Mouse (Mus musculus): ENCODE measurements around the gene Tnfsf9.
A peak's percentile ranks its signal among the peaks of the same experiment; 100 is the strongest.
"Not testable (repeated sequence)": the region's sequence is repeated elsewhere in the genome, so short reads cannot be mapped to it uniquely, and the experiment has no call there.

The Tnfsf9 gene

DNA sequence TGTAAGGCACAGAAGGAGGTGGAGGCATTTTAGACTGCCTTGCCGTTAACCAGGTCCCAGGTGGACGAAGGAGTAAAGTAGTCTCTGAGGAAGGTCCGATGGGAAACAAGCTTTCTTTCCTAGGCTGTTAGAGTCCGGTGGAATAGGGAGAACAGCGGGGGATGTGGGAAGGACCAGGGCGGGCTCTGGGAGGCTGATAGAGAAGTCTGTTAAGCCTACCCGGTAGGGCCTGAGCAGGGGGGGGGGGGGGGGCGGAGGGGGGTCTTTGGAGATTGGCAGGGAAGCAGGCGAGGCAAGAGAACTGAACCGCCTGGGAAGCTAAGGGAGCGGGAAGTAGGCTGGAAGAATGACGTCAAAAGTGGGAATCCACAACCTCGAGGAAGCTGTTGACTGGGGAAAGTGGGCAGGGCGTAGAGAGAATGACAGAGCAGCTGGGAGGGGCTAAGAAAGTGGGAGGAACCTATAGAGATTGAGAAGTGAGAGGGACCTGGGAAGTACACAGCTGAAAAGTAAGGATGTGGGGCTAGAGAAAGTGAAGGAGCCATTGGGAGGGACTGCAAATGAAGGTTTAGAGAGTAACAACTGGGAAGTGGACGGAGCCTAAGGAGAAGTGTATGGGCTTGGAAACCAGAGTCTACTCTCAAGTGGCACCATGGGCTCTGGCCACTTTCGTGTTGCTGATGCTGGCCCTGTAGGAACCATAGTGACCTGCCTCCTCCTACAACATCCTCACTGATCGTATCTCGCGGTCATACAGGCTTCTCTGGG is 9.1 kb upstream of the Tnfsf9 start:
- peak; percentile 42 for DNase-seq (ENCODE audit: low read depth, low spot score)

DNA sequence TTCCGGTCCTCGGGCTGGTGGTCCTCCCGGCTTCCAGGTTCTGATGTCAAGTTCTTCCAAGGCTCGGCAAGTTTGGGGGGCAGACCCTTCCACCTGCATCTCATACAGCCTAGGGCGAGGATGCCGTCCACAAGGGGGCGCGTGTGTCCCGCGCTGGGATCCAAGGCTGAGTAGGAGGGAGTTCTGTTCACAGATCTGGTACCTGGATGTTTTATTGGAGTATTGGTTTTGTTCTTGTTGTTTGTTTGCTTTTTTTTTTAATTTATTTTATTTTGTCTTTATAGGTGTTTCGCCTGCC is 8.6 kb upstream of the Tnfsf9 start:
- DNase-seq (ENCODE audit: low read depth, low spot score), result peak; percentile 83

DNA sequence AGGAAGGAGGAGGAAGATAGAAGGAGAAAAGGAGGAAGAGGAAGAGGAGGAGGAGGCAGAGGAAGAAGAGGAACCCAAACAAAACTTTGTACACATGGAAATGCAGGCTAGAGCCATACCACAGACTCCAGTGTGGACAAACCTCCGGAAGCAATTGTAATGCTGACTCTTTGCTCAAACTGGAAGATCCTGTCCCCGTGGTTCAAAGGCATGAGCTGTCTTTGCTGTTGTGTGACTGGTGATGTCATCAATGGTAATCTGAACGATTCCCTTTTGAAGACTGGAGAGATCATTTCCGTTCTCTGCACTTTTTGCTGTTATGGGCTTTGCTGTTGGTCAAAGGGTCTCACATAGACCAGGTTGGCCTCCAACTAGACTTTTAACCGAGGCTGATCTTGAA is 6.8 kb upstream of the Tnfsf9 start:
- DNase-seq (ENCODE audit: low read depth, low spot score), result no peak

DNA sequence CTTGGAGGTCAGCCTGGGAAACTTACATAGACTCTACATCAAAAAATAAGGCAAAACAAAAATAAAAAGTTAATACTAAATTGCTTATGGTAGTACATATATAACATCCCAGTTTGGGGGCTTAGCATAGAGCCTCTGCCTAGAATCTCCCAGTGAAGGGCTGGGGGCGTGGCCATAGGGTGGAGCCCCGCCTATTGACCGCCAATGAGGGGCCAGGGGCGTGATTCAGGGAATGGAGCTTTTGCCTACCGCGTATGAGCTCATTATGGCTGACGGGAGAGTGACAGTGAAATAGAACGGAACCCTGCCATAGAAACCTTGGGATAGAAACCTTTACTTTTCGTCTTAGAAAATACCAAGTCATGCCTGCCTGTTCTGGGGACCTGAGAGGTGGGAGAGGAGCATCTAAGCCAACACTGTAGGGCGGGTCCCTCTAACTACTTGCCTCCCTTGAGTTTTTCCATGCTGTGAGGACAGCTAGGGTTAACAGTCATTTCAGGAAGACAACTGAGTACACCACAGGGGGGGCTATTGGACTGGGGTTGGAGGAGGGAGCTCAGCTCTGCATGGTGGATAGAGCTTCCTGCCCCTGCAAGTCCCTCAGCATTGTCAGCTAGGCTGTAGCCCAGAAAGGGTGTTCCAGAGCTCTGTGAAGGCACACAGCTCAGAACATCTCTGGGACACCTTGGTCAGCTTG is 5.3 kb upstream of the Tnfsf9 start:
- DNase-seq (ENCODE audit: low read depth, low spot score), result peak; percentile 33

DNA sequence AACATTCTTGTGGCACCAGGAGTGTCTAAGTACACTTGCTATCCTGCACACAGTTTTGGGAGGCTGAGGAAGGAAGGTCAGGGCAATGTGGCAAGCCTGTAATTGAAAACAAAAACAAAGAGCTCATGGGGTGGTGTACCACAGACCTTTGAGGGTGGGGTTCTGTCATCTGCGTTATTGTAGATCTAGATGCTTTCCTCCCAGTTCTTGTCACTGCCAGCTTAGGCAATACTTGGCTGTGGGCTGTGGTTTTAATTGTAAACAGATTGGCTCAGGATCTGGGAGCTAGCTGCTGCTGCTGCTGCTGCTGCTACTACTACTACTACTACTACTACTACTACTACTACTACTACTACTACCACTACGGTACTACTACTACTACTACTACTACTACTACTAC is 2.8 kb upstream of the Tnfsf9 start:
- DNase-seq (ENCODE audit: low read depth, low spot score), result peak; percentile 21

DNA sequence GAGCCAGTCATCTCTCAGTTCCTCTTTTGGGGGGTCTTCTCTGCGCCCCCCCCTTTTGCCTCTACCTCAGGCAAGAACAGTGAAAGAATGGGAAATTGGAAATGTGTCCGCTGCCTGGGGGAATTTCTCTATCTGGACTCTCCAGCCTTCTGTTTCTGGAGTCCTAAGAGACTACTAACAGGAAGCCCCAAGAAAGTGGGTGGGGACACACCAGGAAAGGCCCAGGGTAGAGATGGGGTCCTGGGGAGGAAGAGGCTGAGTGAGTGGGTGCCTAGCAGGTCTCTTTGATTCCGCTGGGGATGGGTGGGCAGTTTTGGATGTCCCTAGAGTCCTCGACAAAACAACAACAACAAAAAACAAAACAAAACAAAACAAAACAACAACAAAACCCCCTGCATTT is 629 bp upstream of the Tnfsf9 start:
- no peak for DNase-seq (ENCODE audit: low read depth, low spot score)

DNA sequence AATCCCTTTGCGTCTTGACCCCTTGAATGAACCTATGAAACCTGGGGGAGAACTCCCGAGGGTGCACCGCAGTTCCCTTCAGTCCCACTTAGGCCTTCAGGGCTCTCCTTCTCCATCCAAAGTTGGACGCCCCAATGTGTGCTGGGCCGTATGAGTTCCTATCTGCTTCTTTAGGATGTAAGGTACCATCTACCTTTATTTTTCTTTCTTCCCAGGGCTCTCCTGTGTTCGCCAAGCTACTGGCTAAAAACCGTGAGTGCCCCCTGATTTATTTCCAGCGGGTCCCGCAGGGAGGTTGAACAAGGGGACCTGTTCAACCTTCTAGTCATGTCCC is 877 bp downstream of the Tnfsf9 start:
- no peak for DNase-seq (ENCODE audit: low read depth, low spot score)

DNA sequence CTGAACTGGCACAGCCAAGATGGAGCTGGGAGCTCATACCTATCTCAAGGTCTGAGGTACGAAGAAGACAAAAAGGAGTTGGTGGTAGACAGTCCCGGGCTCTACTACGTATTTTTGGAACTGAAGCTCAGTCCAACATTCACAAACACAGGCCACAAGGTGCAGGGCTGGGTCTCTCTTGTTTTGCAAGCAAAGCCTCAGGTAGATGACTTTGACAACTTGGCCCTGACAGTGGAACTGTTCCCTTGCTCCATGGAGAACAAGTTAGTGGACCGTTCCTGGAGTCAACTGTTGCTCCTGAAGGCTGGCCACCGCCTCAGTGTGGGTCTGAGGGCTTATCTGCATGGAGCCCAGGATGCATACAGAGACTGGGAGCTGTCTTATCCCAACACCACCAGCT is 1.9 kb downstream of the Tnfsf9 start:
- DNase-seq (ENCODE audit: low read depth, low spot score), result no peak

DNA sequence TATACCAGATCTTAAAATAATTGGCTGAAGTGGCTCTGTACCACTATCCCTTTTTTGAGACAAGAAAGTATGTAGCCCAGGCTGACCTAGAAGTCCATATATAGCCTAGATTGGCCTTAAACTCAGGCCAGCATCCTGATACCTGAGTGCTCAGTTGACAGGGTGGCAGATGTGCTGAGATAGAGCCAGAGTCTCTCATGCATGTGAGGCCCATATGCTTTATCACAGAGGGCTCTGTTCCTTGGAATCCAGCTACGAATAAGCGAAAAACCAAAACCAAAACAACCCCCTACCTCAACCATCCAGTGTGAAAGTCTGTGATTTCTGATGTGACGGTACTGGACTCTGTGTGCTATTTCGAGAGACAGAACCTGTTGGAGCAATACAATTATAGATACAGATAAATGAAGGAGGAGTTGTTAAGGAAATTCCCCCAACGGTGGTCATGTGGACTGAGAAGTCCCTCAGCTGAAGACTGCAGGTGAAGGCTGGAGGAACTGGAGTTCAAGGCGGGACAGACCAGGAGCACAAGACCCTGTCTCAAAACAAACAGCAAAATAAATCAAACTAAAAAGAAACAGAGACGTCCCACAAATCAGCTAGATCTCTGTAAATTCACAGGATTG is 3.0 kb downstream of the Tnfsf9 start:
- no peak for DNase-seq (ENCODE audit: low read depth, low spot score)

DNA sequence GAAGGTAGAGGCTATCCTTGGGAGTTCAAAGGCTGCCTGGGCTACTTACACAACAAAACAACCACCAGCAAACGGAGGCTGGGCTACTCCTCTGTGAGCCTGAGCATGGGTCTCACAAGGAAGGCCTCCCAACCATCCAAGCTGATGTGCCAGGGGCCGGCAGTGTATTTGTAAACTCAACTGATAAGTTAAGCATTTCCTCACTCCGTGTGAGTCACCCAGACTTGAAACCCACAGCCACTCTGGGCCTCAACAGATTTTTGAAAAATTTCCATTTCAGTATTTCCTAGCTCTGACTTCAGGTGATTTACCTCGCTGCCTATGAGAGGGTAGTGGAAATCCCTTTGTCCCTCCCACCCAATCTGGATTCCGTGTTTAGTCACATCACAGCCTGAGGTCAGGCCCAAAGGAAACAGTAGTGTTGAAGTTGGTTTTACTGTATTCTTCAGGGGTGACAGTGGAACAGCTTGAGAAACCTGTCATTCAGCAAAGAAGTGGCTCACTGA is 3.6 kb downstream of the Tnfsf9 start:
- peak; percentile 83 for DNase-seq (ENCODE audit: low read depth, low spot score)

DNA sequence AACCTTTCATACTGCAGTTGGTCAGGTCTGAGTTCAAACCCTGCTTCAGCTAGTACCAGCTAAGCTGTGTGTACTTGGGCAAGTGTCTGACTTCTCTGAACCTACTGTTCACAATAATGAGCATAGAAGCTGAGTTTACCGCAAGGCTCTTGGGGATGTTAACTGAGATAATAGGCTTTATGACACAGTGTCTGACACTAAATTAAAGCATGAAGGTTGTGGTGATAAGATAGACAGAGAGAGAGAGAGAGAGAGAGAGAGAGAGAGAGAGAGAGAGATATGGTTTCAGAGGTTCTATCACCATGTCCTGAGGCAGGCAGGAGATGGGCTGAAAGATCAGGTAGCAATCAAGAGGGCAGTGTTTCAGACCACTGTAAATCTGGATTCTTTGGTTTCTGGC is 4.9 kb downstream of the Tnfsf9 start:
- DNase-seq (ENCODE audit: low read depth, low spot score), result no peak

DNA sequence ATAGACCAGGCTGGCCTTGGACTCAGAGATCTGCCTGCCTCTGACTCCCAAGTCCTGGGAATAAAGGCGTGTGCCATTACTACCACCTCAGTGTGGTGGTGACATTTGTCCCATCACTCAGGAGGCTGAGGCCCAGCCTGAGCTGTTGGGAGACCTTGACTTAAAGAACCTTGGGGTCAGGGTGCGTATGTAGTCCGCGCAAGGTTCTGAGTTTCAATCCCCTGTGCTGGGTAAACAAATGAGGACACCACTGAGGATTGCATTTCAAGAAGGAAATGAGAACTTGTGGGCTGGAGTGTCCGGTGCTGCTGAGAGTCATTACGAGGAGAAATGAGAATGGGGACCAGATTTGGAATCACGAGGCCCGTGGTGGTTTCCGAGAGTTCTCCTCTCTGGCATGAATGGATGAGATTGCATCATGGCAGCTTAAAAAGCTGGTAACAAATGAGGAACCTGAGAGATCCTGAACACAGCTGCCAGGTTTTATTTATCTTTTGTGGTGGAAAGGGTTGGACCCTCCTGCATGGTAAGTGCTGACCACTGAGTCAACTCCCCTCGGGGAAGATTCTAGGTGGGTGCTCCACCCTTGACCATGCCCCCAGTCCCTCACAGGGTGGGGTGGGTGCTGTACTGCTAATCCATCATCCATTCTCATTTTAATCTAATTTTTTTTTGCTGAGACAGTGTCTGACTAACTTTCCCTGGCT is 7.8 kb downstream of the Tnfsf9 start:
- no peak for DNase-seq (ENCODE audit: low read depth, low spot score)

DNA sequence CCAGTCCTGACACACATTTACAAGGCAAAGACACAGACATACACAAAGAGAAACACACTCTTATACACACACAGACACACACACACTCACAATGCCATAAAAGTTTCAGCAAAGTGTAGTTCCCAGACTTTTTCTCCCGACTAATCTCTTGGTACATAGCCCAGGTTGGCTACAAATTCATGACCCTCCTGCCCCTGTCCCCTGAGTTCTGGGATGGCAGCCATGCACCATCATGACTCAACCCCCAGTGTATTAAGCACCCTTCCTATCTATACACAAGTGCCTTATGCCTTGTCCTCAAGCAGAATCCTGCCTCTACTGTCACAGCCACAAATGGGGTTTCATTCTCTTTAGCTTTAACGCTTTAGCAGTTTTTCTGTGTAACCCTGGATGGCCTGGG is 11.7 kb downstream of the Tnfsf9 start:
- DNase-seq (ENCODE audit: low read depth, low spot score), result no peak

DNA sequence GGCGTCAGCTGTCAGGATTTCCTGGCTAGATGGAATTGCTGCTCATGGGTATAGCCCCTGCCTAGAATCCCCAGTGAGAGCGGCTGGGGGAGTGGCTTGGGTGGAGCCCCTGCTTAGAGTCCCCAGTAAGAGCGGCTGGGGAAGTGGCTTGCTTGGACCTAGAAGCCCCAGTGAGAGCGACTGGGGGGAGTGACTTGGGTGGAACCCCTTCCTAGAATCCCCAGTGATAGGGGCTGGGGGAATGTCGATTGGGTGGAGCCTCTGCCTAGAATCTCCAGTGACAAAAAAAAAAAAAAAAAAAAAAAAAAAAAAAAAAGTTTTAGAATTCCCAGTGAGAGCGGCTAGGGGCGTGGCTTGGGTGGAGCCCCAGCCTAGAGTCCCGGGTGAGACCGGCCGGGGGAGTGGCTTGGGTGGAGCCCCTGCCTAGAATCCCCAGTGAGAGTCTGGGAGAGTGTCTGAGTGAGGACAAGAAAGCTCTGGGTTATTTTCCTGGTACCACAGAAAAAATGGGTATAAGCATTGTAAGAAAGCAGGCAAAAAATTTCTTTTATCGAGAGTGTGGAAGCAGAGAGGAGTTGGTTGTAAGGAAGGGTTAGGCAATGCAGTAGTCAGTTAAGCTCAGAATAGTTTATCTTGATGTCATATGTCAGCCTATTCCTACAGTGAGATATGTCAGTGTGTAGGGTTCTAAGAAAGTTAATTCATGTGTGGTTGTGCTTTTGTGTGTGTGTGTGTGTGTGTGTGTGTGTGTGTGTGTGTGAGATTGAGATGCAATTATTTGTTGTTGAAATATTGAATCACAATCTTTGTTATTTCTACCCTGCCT is 13.6 kb downstream of the Tnfsf9 start:
- no peak for DNase-seq (ENCODE audit: low read depth, low spot score)

DNA sequence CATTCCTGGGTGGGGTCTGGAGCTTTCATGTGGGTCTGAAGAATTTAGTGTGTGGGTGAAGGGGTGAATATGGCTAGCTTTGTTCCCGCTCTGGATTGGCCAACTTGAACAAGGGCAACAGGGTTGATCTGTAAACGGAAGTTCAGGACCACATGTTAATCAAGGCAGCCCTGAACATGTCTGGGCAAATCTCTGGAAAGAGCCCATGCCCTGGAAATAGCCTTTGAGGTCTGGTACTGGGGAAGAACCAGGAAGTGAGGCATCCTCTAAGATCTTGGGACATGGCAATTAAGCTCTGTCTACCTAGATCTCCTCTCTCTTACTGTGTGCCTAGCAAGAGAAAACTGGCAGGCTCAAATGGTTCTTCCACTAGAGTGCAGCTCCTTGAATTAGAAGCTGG is 16.7 kb downstream of the Tnfsf9 start:
- no peak for DNase-seq (ENCODE audit: low read depth, low spot score)

DNA sequence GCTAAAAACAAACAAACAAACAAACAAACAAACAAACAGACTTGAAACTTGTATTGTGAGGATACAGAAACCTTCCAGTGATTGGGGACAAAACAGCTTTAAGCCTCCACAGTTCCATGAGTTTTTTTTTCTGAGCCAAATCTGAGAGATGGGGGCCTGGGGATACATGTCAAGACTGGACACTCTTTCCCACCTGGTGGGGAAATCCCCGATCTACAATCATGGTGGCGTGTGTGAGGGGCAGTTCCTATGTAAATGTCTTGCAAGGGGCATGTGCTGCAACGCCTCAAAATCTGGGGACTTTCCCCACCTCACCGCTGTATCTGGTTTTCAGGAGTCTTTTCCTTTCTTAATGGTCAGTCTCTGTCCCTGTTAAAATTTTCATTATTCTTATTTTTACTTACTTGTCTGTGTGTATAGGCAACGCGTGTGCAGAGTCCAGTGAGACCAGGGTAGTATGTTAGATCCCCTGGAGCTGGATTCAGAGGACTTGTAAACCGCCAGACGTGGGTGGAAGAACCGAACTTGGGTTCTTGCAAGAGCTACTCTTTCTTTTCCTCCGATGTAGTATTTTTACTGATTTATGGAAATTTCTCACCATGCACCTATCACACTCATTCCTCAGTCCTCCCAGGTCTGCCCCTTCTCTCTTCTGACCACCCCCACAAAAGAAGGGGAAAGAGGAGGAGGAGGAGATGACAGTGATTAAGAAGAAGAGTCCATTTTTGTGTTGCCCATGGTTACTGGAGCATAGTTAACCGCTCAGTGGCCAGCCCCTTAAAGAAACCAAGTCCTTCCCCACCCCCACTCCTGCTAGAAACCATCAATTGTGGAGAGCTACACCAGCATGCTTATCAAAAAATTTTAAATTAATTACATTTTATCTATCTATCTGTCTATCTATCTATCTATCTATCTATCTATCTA is 18.3 kb downstream of the Tnfsf9 start:
- DNase-seq (ENCODE audit: low read depth, low spot score), result no peak

DNA sequence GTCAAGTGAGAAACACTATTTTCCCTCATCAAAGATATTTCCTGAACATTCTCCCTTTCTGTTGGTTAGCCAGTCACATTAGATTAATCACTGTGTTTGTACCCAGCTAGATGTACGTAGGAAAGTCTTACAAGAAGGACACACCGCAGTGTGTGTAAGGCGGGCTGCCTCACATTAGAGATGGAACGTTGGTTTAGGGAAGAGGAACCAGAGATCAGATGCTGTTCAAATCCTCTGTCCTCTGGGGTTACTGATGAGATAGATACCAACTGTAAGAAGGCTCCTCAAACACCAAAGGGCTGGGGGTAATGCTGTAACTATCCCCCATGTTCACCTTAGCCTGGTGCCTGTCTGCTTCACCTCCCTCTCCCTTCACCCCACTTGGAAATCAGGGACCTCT is 19.7 kb downstream of the Tnfsf9 start:
- DNase-seq (ENCODE audit: low read depth, low spot score), result no peak

DNA sequence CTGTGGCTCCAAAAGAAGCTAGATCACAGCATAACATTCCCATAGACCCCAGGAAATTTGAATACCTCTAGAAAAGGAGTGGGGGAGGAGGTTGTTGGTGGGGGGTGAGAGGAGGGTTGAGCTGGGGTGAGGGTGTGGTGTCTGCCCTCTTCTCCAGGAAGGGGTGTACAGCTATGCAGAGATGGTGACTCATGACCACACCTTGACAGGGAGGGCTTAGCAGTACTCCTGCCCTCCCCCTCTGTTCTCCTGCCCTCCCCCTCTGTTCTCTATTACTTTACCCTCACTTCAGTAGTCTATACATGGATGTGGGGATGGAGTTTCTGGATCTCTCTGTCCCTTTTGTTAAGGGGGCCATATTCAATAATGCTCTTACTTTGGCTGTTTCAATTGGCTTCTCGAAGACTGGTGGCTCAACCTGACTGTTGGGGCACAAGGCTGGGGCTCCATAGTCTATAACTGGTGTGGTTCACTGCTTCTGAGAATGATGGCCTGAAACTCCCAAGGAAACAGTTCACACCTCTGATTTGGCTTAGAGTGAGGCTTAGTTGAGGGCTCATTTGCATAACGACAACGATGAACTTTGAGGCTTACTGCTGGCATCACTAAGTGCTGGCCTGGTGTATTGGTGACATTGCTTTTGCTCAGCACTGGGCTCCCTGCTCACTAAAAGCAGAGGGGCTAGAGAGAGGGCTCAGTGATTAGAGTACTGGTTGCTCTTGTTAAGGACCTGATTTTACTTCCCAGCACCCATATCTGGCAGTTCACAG is 20.9 kb downstream of the Tnfsf9 start:
- DNase-seq (ENCODE audit: low read depth, low spot score), result peak; percentile 19

DNA sequence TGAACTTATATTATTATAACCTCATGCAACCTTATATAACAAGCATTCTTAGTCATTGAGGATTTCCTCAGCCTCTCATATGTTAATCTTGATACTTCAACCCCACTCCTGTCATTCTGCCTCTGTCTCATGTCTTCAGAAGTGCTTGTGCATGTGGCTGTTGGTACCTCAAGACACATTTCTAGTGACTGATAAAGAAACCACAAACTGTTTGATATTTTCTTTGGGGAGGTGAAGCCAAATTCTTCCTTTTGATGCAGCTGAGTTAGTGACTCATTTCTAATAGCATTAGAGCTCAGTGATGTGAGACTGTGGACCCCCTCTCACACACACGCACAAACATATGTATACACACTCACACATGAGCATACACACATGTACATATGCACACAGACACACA is 26.7 kb downstream of the Tnfsf9 start:
- peak; percentile 62 for DNase-seq (ENCODE audit: low read depth, low spot score)

DNA sequence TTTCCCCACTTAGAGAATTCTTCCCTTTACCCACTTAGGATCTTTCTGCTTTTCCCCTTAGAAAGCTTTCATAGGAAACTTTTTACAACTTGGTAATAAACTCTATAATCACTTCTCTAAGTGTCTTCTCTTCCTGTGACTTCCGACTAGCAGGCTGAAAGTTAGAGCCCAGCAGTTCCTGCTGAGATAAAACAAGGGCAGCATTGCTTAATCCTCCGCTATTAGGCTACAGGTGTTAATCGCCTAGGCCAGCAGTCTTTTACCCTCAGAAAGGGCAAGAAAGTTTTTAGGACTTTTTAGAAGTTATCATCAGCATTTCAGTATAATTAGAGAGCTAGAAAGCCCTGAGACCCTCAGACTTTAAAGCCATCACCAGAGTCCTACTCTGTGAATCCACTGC is 28.9 kb downstream of the Tnfsf9 start:
- not testable (repeated sequence) for DNase-seq (ENCODE audit: low read depth, low spot score)

Data from CD4-positive helper T cell, adult 2 months (primary cell).